Mouse (Mus musculus) gastrocnemius, postnatal 14 days (tissue): Measurements from ENCODE around the gene Slc25a5. TPM values are rescaled to one million over a fixed set of nuclear protein-coding genes. Genes with fewer than 3 reads are reported as not detected.
A peak's percentile ranks its signal among the peaks of the same experiment; 100 is the strongest.

Source experiments
- DNase-seq: peaks from one replicate; pipeline ENCODE4 v3.0.0; 2021; ENCODE audit warnings: mixed read lengths
- intact Hi-C: fragments of 180-260 bp; cut with DNase I; formaldehyde crosslinking; loops from one replicate; pipeline ENCODE4 v1.15.1; 2025; ENCODE audit warnings: low total_unique reads
- long read RNA-seq, 2 experiments: library from polyadenylated mRNA; stranded (forward); transcript quantifications; one replicate each; pipeline ENCODE4 v2.0.0; 2021
- total RNA-seq, 2 experiments: library from RNA; stranded (reverse); gene quantifications; 2 replicates each; pipeline ENCODE4 v1.2.3; 2021

Slc25a5 gene
- total RNA-seq: 100 to 1,000 TPM; 163 to 168 TPM
- long read RNA-seq, experiment 1, transcript Slc25a5-201 (4 exons, 1,240 nt): major isoform, 256 of 493 reads
- long read RNA-seq, experiment 1, partial matches to known transcripts: 3 of 493 reads
- long read RNA-seq, experiment 1, other reads (novel, unspliced or antisense): 234 of 493 reads
- long read RNA-seq, experiment 2, transcript Slc25a5-201 (4 exons, 1,240 nt): major isoform, 176 of 354 reads
- long read RNA-seq, experiment 2, partial matches to known transcripts: 6 of 354 reads
- long read RNA-seq, experiment 2, other reads (novel, unspliced or antisense): 172 of 354 reads

- peak; percentile 88 for DNase-seq
- intact Hi-C loops: no loop called here
Measured at GRCm38 (mm10) chrX:36795424-36796162, at the start of gene Slc25a5. TSS of gene Slc25a5 (plus strand) at chrX:36795651.

GRCm38 (mm10) chrX:36746789-36747188 lies 48.7 kb upstream of the Slc25a5 start:
- no peak for DNase-seq
- intact Hi-C loops: no loop called here

- intact Hi-C loops: no loop called here
- no peak for DNase-seq
Measured at GRCm38 (mm10) chrX:36748573-36748972, 46.9 kb upstream of the Slc25a5 start.

GRCm38 (mm10) chrX:36749281-36749785 lies 46.1 kb upstream of the Slc25a5 start:
- intact Hi-C loops: no loop called here

GRCm38 (mm10) chrX:36750591-36750990 lies 44.9 kb upstream of the Slc25a5 start:
- DNase-seq: no peak
- intact Hi-C loops: no loop called here

More at GRCm38 (mm10) chrX:36749281-36749785, 46.1 kb upstream of the Slc25a5 start:
- DNase-seq: no peak

GRCm38 (mm10) chrX:36752586-36752985 lies 42.9 kb upstream of the Slc25a5 start:
- intact Hi-C loops: no loop called here
- no peak for DNase-seq

- no peak for DNase-seq
- intact Hi-C loops: no loop called here
Measured at GRCm38 (mm10) chrX:36757796-36758472, 37.5 kb upstream of the Slc25a5 start.

GRCm38 (mm10) chrX:36758566-36758965 lies 36.9 kb upstream of the Slc25a5 start:
- intact Hi-C loops: no loop called here

GRCm38 (mm10) chrX:36760946-36761635 lies 34.4 kb upstream of the Slc25a5 start:
- peak; percentile 8 for DNase-seq
- intact Hi-C loops: loop anchor here (5.0 kb wide), 1 partner anchor 71 kb away; no protein-coding TSS in a partner anchor

More at GRCm38 (mm10) chrX:36758566-36758965, 36.9 kb upstream of the Slc25a5 start:
- DNase-seq: no peak

- intact Hi-C loops: loop anchor here (5.0 kb wide), 1 partner anchor 70 kb away; no protein-coding TSS in a partner anchor
- DNase-seq: no peak
Measured at GRCm38 (mm10) chrX:36762289-36762688, 33.2 kb upstream of the Slc25a5 start.

GRCm38 (mm10) chrX:36762894-36763293 lies 32.6 kb upstream of the Slc25a5 start:
- DNase-seq: no peak
- intact Hi-C loops: loop anchor here (5.0 kb wide), 1 partner anchor 69 kb away; no protein-coding TSS in a partner anchor

GRCm38 (mm10) chrX:36763298-36763933 lies 32.0 kb upstream of the Slc25a5 start:
- intact Hi-C loops: loop anchor here (5.0 kb wide), 1 partner anchor 69 kb away; no protein-coding TSS in a partner anchor
- DNase-seq: no peak

GRCm38 (mm10) chrX:36763934-36764317 lies 31.5 kb upstream of the Slc25a5 start:
- intact Hi-C loops: loop anchor here (5.0 kb wide), 1 partner anchor 68 kb away; no protein-coding TSS in a partner anchor
- DNase-seq: no peak

- DNase-seq: no peak
- intact Hi-C loops: no loop called here
Measured at GRCm38 (mm10) chrX:36767386-36767785, 28.1 kb upstream of the Slc25a5 start.

- intact Hi-C loops: no loop called here
- no peak for DNase-seq
Measured at GRCm38 (mm10) chrX:36772591-36772990, 22.9 kb upstream of the Slc25a5 start.

GRCm38 (mm10) chrX:36775520-36775919 lies 19.9 kb upstream of the Slc25a5 start:
- intact Hi-C loops: no loop called here

GRCm38 (mm10) chrX:36777694-36778093 lies 17.8 kb upstream of the Slc25a5 start:
- no peak for DNase-seq
- intact Hi-C loops: no loop called here

More at GRCm38 (mm10) chrX:36775520-36775919, 19.9 kb upstream of the Slc25a5 start:
- no peak for DNase-seq

- DNase-seq: no peak
- intact Hi-C loops: no loop called here
Measured at GRCm38 (mm10) chrX:36789360-36789759, 6.1 kb upstream of the Slc25a5 start.

- no peak for DNase-seq
- intact Hi-C loops: no loop called here
Measured at GRCm38 (mm10) chrX:36794571-36794970, 880 bp upstream of the Slc25a5 start.
